Mouse (Mus musculus): ENCODE results near the gene Ccdc88a.

Gene Ccdc88a

DNA sequence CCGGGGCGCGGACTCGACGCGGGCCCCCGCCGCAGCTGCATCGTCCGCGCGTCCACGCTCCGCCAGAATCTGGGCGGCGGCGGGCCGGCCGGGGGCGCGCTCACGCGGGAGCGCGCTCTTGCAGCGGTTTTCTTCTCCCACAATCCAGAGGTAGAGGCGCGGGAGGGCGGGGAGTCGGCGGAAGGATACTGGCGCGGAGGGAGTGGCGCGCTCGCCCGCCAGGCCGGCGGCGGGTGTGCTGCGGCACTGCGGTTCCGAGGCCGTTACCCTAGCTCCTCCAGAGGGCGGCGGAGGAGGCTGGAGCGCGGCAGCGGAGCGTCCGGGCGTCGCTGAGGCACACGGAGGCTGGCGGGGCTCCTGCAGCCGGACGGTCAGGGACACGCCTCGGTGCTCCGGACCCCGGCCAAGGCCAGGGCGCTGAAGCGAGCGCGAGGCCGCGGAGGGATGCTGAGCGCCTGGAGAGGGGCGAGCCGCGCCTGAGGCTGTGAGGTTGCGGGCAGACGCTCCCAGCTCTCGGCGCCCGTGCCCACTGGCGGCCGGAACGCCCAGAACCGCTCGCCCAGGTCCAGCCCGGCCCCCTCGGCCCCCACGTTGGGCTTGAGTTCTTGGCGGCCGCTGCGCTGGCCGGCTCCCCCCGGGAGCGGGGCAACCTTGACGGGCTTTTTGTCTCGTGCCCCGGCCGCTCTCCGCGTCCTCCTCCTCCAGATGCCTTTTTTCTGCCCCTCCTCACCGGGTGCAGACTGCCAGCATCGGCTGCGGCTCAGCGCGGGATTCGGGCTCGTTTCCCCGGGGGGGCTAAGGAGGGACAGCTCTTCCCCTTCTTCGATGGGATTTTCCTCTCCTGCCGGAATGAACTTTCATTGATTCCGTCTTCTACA is at the start of gene Ccdc88a:
Ccdc88a (plus strand) TSS at position 263 of the 878 bp plus-strand sequence.
- DNase-seq (ENCODE audit: low read depth), result peak; percentile 92

DNA sequence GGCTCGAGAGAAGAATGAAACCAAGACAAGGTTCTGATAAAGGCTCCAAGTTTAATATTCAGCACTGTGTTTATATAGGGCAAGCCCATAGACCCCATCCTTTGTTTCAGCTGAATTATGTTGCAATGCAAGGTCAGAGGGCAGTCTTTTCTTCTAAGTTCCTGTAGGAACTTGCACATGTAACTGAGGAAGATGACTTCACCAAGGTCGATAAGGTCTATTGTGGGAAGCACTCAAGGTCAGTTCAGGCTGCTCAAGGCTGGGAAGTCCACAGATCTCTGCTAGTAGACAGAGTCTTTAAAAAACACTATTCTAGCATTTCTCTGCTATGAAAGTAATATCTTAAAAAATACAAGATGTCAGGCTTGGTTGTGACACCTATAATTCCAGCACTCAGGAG is 38.0 kb upstream of the Ccdc88a start:
- DNase-seq (ENCODE audit: low read depth), result peak; percentile 53

DNA sequence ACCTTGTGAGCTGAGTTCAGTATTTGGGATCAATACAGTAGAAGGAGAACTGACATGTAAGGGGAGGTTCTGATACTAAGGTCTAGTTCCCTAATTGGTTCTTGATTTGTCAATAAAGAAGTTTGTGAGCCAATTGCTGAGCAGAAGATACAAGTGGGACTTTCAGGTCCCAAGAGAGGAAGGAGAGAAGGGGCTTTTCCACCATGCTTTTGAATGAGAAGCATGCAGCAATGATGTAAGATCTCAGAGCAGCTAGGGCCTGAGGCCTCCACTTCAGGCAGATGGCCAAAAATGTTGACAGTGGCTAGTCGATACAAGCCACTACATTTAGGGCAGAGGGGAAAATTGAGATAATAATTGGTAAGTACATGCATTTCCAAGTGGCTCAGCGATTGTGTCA is 32.2 kb upstream of the Ccdc88a start:
- no peak for DNase-seq (ENCODE audit: low read depth)

DNA sequence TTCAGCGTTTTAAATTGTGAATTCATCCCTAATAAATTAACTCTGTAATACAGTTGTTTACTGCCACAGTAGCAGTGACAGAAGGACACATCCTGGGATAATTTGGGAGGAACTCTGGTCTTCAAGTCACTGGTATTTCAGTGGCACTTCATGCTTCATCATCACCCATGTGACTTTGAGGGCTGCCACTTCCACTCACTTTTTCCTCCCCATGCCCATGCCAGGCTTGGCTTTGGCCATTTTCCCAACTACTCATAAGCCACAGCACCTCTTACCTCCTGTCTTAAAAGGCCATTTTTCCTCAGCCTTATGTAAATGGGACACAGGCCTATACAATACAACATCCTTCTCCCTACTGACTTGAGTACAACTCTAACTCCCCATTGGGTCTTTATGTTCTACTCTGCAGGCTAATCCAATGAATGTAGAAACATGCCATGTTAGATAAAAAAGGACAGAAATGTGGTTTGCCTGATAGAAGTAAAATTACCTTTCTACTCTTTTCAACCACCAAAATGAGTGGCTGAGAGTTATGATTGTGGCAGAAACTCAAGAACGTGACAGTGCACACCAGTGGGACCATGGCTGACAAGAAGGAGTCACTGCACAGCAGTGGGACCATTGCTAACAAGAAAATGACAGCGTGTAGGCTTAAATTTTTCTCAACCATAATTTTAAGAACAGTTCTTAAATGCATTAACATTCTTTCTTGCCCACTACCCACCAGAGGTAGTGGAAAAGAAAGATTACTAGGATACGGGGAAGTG is 28.4 kb upstream of the Ccdc88a start:
- no peak for DNase-seq (ENCODE audit: low read depth)

DNA sequence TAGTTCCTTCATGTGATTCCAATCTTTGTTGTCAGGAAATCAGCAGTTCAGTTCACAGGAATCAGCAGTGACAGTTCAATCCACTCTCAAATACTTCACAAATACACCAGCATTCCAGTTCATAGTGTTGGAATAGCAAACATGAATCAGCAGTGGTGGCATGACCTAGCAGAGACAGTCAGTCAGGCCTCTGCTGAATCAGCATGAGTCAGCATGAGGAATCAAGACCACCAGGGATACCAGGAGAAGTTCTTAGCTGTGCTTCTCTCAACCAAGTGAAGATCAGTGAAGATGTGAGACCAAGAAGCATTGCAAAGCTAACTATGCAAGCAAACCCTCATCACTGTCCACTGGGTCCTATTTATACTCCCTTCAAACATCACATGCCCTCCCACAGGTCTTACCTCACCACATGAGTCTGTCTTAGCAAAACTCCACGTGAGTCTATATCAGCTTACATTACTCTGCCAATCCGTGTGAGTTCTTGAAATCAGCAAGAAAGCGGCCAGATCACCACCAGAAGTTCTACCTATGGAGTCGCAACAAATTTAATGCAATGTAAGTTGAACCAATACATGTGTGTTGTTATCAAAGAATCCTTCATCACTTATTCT is 27.7 kb upstream of the Ccdc88a start:
- peak; percentile 25 for DNase-seq (ENCODE audit: low read depth)

DNA sequence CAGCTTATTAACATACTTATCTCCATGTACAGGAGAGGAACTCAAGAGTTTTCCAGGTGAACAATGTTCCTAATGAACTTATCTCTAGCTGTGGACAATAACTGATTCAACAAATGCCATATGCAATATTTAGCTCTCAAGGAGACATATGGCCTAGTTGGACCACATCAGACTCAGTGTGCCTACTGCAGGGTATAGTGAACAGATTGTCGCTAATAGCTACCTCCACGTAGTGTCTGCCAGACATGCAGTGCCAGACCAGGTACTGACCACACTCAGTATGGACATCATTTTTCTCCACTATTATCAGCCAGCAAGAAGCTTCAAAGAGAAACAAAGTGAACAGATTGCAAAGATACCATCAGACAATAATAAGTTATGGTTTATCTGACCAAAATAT is 22.6 kb upstream of the Ccdc88a start:
- DNase-seq (ENCODE audit: low read depth), result no peak

DNA sequence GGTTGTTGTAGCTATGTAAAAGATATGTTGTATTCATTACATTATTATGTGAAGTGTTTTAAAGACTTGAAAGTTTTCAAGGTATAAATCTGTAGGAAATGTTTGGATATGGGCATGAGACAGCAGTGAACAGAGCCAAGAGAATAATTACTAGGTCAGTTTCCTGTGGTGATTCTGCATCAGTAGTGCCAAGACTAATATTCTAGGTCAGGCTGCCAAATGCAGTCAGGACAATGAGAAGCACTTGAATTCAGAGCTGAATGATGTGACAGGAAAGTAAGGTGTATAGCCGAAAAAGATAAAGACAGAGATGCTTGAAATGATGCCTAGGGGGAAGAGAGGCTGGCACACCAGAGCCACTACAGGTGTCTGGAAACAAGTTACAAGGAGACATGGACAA is 21.2 kb upstream of the Ccdc88a start:
- DNase-seq (ENCODE audit: low read depth), result no peak

DNA sequence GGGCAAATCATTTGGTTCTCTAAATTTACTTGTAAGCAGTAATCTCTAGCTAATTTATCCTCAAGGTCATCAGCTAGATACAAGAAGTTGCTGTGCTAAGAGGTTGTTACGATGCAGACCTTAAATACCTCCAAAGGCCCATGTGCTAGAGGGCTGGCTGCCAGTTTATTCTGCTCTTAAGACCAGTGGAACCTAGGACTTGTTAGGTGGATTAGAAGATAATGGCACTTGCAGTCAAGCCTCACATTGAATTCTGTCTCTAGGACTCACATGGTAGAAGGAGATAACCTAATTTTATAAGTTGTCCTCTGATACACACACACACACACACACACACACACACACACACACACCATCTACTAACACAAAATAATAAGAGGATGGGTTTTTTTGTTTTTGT is 5.3 kb upstream of the Ccdc88a start:
- DNase-seq (ENCODE audit: low read depth), result no peak

DNA sequence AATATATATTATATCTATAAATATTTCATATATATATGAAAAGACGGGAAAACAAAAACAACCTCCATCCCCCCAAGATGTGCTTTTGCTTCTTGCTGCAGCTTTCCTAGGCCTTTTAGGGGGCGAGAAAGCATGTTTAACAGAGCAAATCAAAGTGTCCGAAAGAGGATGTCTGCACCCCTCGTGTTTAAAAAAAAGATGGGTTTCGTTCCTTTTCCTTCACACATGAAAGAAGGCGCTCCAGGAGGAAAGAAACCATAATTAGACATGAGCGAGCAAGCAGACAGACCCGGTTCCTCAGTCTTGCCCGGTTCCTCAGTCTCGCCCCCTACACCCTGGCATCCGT is 435 bp upstream of the Ccdc88a start:
- no peak for DNase-seq (ENCODE audit: low read depth)

DNA sequence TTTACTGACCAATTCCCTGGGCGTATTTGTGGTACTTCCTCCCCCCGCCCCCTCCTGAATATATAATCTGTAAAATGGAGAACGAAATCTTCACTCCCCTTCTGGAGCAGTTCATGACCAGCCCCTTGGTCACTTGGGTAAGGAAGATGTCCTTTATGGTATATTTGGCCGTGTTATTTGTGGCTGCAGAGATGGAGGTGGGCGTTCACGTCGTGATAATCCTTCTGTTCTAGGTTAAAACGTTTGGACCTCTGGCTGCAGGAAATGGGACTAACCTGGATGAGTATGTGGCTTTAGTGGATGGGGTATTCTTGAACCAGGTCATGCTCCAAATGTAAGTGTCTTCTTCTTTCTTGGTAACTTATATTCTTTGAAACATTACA is 807 bp downstream of the Ccdc88a start:
- peak; percentile 79 for DNase-seq (ENCODE audit: low read depth)

DNA sequence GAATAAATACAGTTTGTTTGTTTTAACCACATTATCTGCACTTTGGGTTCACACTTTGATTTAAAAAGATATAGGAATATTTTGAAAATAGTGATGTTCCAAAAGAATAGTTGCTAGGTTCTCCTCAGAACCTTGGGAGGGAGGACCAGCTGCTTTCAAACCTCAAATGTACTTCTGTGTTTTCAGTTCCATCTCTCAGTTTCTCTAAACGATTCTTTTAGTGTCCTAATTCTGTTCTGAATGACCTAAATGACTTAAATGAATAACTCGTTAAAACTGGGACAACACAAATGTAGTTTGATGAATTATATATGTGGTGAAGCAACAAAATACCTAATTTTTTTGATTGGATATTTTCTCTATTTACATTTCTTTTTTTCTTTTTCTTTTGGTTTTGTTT is 3.2 kb downstream of the Ccdc88a start:
- DNase-seq (ENCODE audit: low read depth), result no peak

DNA sequence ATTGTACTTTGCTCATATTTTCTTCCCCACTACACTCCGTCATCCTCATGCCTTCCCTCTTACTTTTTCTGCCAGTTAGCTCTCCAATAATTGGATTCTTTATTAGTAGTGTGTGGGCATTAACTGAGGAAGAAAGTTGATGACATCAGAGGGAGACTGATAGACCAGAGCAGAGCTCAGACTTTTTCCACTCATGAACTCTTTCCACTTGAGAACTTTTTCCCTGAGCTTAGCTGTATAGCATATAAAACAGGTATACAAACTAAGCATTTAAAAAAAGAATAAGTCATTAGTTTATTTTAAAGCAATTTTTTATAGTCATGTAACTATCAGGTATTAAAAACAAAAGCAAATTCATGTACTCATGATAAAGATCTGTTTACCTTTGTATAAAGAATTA is 5.3 kb downstream of the Ccdc88a start:
- DNase-seq (ENCODE audit: low read depth), result no peak

DNA sequence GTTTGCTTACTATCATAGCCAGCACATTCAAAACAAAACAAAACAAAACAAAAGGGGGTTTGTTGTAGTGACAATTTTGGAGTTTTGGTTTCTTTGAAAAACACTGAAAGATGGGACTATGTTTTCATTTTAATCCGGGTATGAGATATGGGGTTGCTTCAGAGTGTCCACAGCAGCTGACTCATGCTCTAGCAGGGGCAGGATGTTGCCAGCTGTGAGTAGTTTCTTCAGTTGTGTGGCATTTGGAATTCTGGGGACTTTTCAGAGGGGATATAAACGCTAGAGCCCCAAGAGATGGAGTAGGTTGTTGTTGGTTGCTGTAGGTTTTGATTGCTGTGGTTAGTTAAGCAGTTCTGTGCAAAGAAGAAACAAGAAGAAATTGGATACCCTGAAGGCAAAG is 10.0 kb downstream of the Ccdc88a start:
- DNase-seq (ENCODE audit: low read depth), result peak; percentile 50

DNA sequence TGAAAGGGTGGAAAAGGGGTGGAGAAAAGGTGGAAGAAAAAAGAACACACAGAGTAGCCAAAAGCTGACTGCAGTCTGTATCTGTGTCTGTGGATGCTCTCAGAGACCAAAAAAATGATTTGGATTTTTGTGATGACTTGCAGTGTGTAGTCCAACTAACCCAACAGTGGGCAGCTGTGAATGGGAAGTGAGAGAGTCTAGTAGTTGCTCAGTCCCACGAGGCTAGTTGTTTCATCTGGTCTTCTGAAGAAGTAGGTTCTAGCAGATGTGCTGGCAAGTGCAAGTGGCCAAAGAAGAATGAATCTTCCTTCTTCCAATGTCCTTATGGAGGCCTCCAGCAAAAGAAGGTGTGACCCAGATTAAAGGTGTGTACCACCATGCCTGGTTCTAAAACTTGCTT is 10.5 kb downstream of the Ccdc88a start:
- DNase-seq (ENCODE audit: low read depth), result no peak

DNA sequence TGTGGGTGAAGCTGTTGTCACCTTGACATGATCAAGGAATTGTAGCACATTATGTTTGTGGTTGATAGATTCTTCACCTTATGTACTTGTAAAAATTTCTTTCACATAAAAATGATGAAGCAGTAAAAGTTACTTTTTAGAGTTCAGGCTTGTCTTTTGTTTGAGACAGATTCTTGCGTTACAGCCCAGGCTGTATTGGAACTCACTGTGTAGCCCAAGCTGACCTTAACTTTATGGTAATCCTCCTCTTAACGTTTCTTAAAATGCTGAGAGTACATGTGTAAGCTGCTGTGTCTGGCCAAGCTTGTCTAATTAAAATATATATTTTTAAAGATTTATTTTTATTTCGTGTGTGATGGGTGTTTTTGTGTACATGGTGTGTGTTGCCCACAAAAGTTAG is 11.2 kb downstream of the Ccdc88a start:
- no peak for DNase-seq (ENCODE audit: low read depth)

DNA sequence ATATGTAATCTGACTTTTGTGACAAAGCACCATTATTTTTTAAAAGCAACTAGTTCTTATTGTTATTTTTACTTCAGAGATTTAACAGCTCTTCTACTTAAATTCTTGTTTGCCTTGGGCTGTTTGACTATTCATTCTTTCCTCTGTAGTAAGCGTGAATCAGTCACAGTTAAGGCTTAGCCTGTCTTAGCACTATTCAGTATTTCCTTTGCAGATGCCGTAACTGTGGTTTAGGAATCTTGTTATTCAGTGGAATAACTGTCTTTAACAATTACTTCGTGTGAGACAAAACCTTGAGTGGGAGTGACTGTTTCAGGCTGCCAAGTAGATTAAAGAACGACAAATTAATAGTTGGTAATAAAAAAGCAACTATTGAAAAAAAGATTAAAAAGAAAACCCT is 16.5 kb downstream of the Ccdc88a start:
- no peak for DNase-seq (ENCODE audit: low read depth)

DNA sequence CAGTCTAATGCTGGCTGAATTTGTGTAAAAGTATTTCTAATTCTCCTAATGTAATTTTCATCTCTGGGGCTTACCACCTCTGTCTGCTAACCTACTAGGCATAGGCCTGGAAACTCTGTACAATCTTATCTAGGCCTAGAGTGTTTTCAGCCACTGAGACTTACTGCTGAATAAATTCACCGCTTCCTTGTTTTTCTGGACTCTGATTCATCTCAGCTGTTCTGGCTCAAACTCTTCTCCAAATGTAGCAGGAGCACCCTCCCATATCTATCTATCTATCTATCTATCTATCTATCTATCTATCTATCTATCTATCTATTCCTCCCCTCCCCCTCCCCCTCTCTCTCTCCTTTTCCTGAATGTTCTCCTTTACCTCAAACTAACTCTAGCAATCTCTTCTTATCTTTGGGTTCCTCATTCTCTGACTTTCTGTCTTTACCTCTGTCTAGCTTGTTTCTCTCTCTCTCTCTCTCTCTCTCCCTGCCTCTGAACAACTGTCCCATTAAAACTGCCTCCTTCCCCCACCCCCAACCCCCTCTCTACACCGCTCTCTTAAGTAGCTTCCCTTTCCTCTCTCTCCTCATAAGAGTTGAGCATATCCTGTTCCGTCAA is 21.8 kb downstream of the Ccdc88a start:
- peak; percentile 55 for DNase-seq (ENCODE audit: low read depth)

DNA sequence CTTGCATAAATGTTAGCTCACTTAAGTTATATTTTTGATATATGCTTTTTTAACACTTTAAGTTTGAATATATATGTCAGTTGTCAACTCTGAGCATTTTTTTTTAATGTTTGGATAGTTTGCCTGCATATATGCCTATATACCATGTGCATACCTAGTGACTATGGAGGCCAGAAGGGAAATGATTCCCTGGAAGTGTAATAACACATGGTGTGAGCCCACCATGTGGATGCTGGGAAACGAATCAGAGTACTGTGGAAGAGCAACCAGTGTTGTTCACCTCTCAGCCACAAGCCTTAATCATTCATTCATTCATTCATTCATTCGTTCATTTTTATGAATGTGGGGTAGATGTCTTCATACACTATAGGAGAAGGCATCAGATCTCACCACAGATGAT is 26.9 kb downstream of the Ccdc88a start:
- no peak for DNase-seq (ENCODE audit: low read depth)

DNA sequence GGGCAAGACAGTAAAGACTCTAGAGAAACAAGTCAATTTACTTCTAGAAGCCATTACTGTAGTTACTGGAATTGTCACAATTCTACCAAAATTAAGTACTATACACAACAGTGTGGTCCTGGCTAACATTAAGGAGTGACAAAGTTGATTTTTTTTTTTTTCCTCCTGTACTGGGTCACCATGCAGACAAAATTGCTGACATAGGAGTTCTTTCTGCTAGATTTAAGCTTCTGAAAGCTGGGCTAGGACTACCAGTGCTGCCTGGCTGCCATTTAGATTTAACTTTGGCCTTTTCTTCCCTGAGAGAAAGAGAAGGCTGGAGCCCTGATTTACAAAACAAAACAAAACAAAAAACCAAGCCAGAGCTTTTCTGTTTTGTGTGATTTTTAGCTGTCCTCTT is 32.8 kb downstream of the Ccdc88a start:
- no peak for DNase-seq (ENCODE audit: low read depth)

DNA sequence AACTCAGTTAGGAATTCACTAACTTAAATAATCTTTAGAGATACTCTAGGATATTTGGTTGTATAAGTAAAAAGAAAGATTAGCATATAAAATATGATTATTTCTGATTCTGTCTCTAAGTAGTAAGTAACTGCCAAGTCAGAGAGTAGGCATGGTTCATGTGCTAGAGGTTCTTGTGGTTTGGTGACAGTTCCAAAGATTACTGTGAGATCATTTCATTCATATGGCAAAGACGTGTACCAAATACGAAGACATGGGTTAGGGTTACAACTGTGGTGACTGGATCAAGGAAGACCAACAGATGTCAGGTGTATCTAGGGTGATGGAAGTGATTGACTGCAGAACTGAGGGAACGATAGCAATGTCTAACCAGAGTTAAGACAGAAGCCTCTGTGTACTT is 50.0 kb downstream of the Ccdc88a start:
- peak; percentile 28 for DNase-seq (ENCODE audit: low read depth)

DNA sequence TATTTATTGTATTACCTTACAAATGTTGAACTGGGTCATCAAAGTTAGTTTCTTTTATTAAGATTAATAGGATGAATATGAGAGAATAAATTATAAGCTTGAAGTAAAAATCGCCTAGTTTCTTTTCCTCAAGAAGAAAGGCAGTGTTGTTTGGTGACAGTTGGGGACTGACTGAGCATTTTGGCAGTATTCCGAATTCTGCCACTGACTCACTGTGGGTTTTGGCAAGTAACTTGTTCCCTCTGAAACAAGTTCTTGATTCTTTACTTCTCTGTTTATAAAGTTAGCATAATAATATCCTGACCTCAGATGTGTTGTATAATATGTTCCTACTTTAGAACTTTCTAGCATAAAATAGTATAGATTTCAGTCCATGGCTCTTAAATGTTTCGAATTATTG is 55.3 kb downstream of the Ccdc88a start:
- peak; percentile 84 for DNase-seq (ENCODE audit: low read depth)

DNA sequence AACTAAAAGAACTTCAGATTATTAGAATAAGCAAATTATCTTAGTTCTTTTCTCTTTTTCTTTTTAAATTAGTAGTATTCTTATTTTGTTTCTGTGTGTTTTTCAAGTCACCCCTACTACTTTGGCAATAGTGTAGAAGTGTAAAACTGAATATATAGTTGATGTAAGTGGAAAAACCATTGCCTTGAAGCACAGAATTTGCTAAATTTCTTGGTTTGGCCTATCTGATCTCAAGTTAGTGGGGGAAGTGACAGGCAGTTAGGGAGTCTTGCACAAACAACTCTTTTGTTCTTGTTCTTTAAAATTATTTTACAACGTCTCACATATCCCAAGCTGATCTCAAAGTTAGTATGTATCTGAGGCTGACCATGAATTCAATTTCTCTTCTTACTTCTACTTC is 57.6 kb downstream of the Ccdc88a start:
- DNase-seq (ENCODE audit: low read depth), result no peak

DNA sequence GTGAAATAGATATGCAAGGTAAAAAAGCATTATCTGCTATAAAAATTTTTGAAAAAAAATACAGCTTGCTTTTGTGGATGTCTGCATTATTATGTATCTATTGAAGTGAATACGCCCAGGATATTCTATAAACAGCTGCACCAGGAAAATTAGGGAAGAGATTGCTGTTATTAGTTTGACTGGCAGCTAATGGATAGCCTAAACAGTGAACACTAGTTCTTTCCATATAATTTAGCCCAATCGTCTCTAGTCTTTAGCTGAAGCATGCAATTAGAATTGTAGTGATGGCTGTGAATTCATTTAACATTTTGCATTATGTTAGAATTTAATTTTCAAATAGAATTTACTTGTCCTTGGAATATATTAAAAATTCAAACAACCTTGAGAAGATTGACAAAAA is 75.3 kb downstream of the Ccdc88a start:
- no peak for DNase-seq (ENCODE audit: low read depth)
